Mouse (Mus musculus): Measurements from ENCODE around the gene Foxk2.
A peak's percentile ranks its signal among the peaks of the same experiment; 100 is the strongest.
"Not testable (repeated sequence)": the region's sequence is repeated elsewhere in the genome, so short reads cannot be mapped to it uniquely, and the experiment has no call there.

Foxk2 gene

GRCm38 (mm10) chr11:121282911-121283310, 23.1 kb downstream of the Foxk2 start:
- no peak for DNase-seq

- no peak for DNase-seq
These were observed 30.1 kb downstream of the Foxk2 start for GRCm38 (mm10) chr11:121289859-121290258.

GRCm38 (mm10) chr11:121294771-121295170, 35.0 kb downstream of the Foxk2 start:
- no peak for DNase-seq

GRCm38 (mm10) chr11:121298493-121298892, 38.7 kb downstream of the Foxk2 start:
- no peak for DNase-seq

- no peak for DNase-seq
These were observed 40.5 kb downstream of the Foxk2 start for GRCm38 (mm10) chr11:121300265-121300664.

- DNase-seq: no peak
These were observed 45.6 kb downstream of the Foxk2 start for GRCm38 (mm10) chr11:121305371-121305770.

- DNase-seq: no peak
These were observed 46.8 kb downstream of the Foxk2 start for GRCm38 (mm10) chr11:121306608-121307007.

GRCm38 (mm10) chr11:121307712-121308111, 47.9 kb downstream of the Foxk2 start:
- not testable (repeated sequence) for DNase-seq

GRCm38 (mm10) chr11:121326034-121326433, 66.2 kb downstream of the Foxk2 start:
- DNase-seq: no peak

- DNase-seq: no peak
These were observed 66.9 kb downstream of the Foxk2 start for GRCm38 (mm10) chr11:121326681-121327080.

- DNase-seq: no peak
These were observed 68.4 kb downstream of the Foxk2 start for GRCm38 (mm10) chr11:121328206-121328605.

- no peak for DNase-seq
These were observed 68.8 kb downstream of the Foxk2 start for GRCm38 (mm10) chr11:121328619-121329018.

- DNase-seq: no peak
These were observed 71.9 kb downstream of the Foxk2 start for GRCm38 (mm10) chr11:121331641-121332040.

GRCm38 (mm10) chr11:121339647-121340046, 79.9 kb downstream of the Foxk2 start:
- DNase-seq: no peak

GRCm38 (mm10) chr11:121340287-121340686, 80.5 kb downstream of the Foxk2 start:
- no peak for DNase-seq

- not testable (repeated sequence) for DNase-seq
These were observed 82.6 kb downstream of the Foxk2 start for GRCm38 (mm10) chr11:121342423-121342822.

GRCm38 (mm10) chr11:121347036-121347435, 87.2 kb downstream of the Foxk2 start:
- DNase-seq: no peak

GRCm38 (mm10) chr11:121348166-121348565, 88.4 kb downstream of the Foxk2 start:
- no peak for DNase-seq

GRCm38 (mm10) chr11:121348727-121349126, 88.9 kb downstream of the Foxk2 start:
- not testable (repeated sequence) for DNase-seq

GRCm38 (mm10) chr11:121353326-121354090, 93.7 kb downstream of the Foxk2 start:
- DNase-seq: peak; percentile 27 to 36

GRCm38 (mm10) chr11:121354091-121354707, 94.4 kb downstream of the Foxk2 start, which contains the start of gene Wdr45b:
Wdr45b (minus strand) TSS chr11:121354445.
- peak; percentile 94 for DNase-seq

Data from thymus, adult 18-20 months (tissue).